Mouse (Mus musculus) C2C12 (cell line): ENCODE results near the gene Sertad4. TPM values are rescaled to one million over a fixed set of nuclear protein-coding genes. Genes with fewer than 3 reads are reported as not detected.

Source experiments
- H3K27me3 ChIP-seq: one replicate; pipeline ENCODE4 v1.6.1; 2011; ENCODE audit not compliant: control insufficient read depth, insufficient read depth, insufficient read length
- H3K36me3 ChIP-seq: one replicate; pipeline ENCODE4 v1.6.1; 2011; ENCODE audit not compliant: control insufficient read depth, insufficient read depth
- H3K4me3 ChIP-seq: one replicate; pipeline ENCODE4 v1.5.1; 2011; ENCODE audit warnings: mild to moderate bottlenecking, control low read depth; ENCODE audit not compliant: poor library complexity, insufficient read depth, severe bottlenecking
- H3K79me2 ChIP-seq: one replicate; pipeline ENCODE4 v1.6.1; 2011; ENCODE audit not compliant: control insufficient read depth, insufficient read depth
- H3K79me3 ChIP-seq: one replicate; pipeline ENCODE4 v1.6.1; 2011; ENCODE audit warnings: low read depth, control low read depth
- H3ac ChIP-seq: one replicate; pipeline ENCODE3; 2011; ENCODE audit warnings: low read depth; ENCODE audit not compliant: control insufficient read depth, insufficient read length
- CEBPB ChIP-seq: IDR thresholded peaks from one replicate; pipeline ENCODE4 v1.6.1; 2011; ENCODE audit warnings: low read depth, mild to moderate bottlenecking, control low read depth, moderate library complexity
- CTCF ChIP-seq: IDR thresholded peaks from one replicate; pipeline ENCODE4 v1.5.1; 2011; ENCODE audit not compliant: control insufficient read depth, insufficient read depth, insufficient read length
- FOSL1 ChIP-seq: IDR thresholded peaks from one replicate; pipeline ENCODE4 v1.8.0; 2011; ENCODE audit warnings: mild to moderate bottlenecking, low read length; ENCODE audit not compliant: poor library complexity, insufficient read depth, severe bottlenecking
- MAX ChIP-seq: IDR thresholded peaks from one replicate; pipeline ENCODE4 v1.6.1; 2011; ENCODE audit warnings: mild to moderate bottlenecking, control low read depth
- MYOD1 ChIP-seq: IDR thresholded peaks from one replicate; pipeline ENCODE4 v1.6.1; 2011; ENCODE audit warnings: low read depth; ENCODE audit not compliant: control insufficient read depth, insufficient read length
- MYOG ChIP-seq: IDR thresholded peaks from one replicate; pipeline ENCODE4 v1.6.1; 2011; ENCODE audit not compliant: control insufficient read depth, insufficient read length; ENCODE audit errors: extremely low read depth
- USF1 ChIP-seq: IDR thresholded peaks from one replicate; pipeline ENCODE4 v1.6.1; 2011; ENCODE audit warnings: low read depth, mild to moderate bottlenecking, control low read depth, moderate library complexity
- polyA plus RNA-seq: library from polyadenylated mRNA; unstranded; fragments of >200 nt; fragmentation: generic; extraction: Trizol; gene quantifications from one replicate; pipeline ENCODE4 v1.2.1, GENCODE M21; 2012; ENCODE audit warnings: missing spikeins

Gene Sertad4
- polyA plus RNA-seq, 1 experiment, result 18.9 TPM

- TF ChIP-seq CEBPB (no peak), USF1 (no peak), MYOD1 (peak; percentile 88)
- Histone ChIP-seq H3K4me3 (no peak overlapping the region), H3K36me3 (no peaks in the 10 kb centered on the region), H3K79me3 (no peaks in the 10 kb centered on the region), H3K79me2 (no peaks in the 10 kb centered on the region), H3ac (peak overlapping the region; percentile 5), H3K27me3 (no peaks in the 10 kb centered on the region)
Measured at GRCm38 (mm10) chr1:192806168-192807157, 49.1 kb downstream of the Sertad4 start.

GRCm38 (mm10) chr1:192800338-192800737 lies 55.2 kb downstream of the Sertad4 start:
- no peaks in the 10 kb centered on the region for H3K79me3 ChIP-seq
- H3K36me3 ChIP-seq, result no peaks in the 10 kb centered on the region
- H3K4me3 ChIP-seq, result no peak overlapping the region
- H3K79me2 ChIP-seq, result no peaks in the 10 kb centered on the region
- TF ChIP-seq MYOD1, result no peak
- no peak for TF ChIP-seq CTCF
- TF ChIP-seq CEBPB, result no peak
- no peak for TF ChIP-seq USF1
- no peak for TF ChIP-seq MYOG
- H3ac ChIP-seq, result no peak overlapping the region
- H3K27me3 ChIP-seq, result no peaks in the 10 kb centered on the region

GRCm38 (mm10) chr1:192799165-192799991 lies 56.2 kb downstream of the Sertad4 start:
- no peaks in the 10 kb centered on the region for H3K79me2 ChIP-seq
- no peak for TF ChIP-seq USF1
- TF ChIP-seq MAX, result no peak
- no peak for TF ChIP-seq CTCF
- no peak for TF ChIP-seq MYOG
- TF ChIP-seq CEBPB, result no peak
- no peak for TF ChIP-seq FOSL1
- no peak for TF ChIP-seq MYOD1
- H3K27me3 ChIP-seq, result no peaks in the 10 kb centered on the region
- no peak overlapping the region for H3ac ChIP-seq
- H3K4me3 ChIP-seq, result no peak overlapping the region
- H3K36me3 ChIP-seq, result no peaks in the 10 kb centered on the region
- no peaks in the 10 kb centered on the region for H3K79me3 ChIP-seq

GRCm38 (mm10) chr1:192798212-192799164 lies 57.1 kb downstream of the Sertad4 start:
- Histone ChIP-seq H3K27me3 (no peaks in the 10 kb centered on the region), H3ac (no peak overlapping the region), H3K79me3 (no peaks in the 10 kb centered on the region), H3K4me3 (no peak overlapping the region), H3K79me2 (no peaks in the 10 kb centered on the region), H3K36me3 (no peaks in the 10 kb centered on the region)
- TF ChIP-seq CEBPB (no peak), MYOG (no peak), FOSL1 (no peak), CTCF (no peak), USF1 (no peak), MYOD1 (no peak), MAX (no peak)

GRCm38 (mm10) chr1:192797011-192797274 lies 58.6 kb downstream of the Sertad4 start:
- no peak overlapping the region for H3K4me3 ChIP-seq
- no peaks in the 10 kb centered on the region for H3K36me3 ChIP-seq
- no peaks in the 10 kb centered on the region for H3K79me3 ChIP-seq
- no peaks in the 10 kb centered on the region for H3K27me3 ChIP-seq
- no peak overlapping the region for H3ac ChIP-seq
- no peaks in the 10 kb centered on the region for H3K79me2 ChIP-seq
- no peak for TF ChIP-seq MYOG
- TF ChIP-seq CEBPB, result no peak
- TF ChIP-seq USF1, result no peak
- TF ChIP-seq MAX, result no peak
- TF ChIP-seq FOSL1, result no peak
- no peak for TF ChIP-seq MYOD1
- no peak for TF ChIP-seq CTCF
